Mouse (Mus musculus) CH12F3 (cell line): ENCODE measurements around the gene Plekhm3.

ENCODE experiments used
- in situ Hi-C: fragments of 300-500 bp; cut with MboI; formaldehyde crosslinking; loops from 2 replicates; pipeline ENCODE4 v1.14.3; 2020; ENCODE audit warnings: low sequenced_read_pairs

Gene Plekhm3

GRCm38 (mm10) chr1:64878795-64879240 lies 77.8 kb downstream of the Plekhm3 start:
- in situ Hi-C loops: no loop called here

DNA sequence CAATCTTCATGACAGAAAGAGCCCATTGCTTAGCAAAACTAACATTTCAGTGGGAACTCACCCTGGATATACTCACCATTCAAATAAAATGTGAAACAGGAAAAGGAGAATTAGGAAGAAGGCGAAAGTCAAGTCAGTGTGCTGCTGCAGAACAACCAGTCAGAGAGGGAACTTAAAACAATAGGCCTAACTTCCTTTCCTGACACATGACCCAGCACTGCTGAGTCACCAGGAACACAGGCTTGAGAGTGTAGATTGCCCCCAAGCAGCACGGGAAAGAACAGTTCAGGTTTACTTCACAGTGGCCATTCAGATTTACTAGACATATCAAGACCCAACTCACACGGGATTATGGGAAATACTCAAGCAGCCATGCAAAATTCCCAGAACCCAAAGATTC lies 80.3 kb downstream of the Plekhm3 start:
- in situ Hi-C loops: no loop called here

DNA sequence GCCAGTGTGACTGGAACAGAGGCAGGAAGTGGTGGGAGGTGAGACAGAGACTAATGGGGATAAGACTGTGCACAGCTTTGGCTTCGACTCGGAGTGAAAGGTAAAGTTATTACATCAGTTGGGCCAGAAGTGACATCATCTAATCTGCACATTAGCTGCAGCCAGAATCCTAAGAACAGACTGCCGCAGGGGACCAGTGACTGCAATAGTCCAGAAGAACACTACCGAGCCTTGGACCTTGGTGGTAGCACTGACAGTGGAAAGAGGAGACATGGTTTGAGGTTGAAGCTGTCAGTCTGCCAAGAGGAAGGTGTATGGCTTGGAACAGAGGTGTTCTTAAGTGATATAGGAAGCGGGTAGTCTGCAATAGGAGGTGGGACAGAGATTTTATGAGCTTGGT lies 80.9 kb downstream of the Plekhm3 start:
- in situ Hi-C loops: no loop called here

DNA sequence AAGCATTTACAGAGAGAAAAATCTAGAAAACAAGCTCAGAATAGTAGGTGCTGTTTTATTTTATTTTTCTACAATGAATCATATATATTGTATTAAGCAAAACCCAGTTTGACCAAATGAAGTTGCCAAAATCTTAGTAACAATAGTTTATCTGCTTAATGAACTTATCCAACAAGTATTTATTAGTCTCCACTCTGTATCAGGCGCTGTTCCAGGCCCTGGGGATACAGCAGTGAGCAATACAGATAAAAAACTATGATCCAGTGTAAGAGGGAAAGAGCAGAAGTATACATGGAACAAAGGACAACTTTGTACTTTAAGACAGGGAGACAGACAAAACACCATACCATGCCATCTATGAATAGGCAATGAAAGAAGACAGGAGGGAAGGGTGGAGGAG lies 81.5 kb downstream of the Plekhm3 start:
- in situ Hi-C loops: no loop called here

GRCm38 (mm10) chr1:64871956-64872355 lies 84.7 kb downstream of the Plekhm3 start:
- in situ Hi-C loops: no loop called here

DNA sequence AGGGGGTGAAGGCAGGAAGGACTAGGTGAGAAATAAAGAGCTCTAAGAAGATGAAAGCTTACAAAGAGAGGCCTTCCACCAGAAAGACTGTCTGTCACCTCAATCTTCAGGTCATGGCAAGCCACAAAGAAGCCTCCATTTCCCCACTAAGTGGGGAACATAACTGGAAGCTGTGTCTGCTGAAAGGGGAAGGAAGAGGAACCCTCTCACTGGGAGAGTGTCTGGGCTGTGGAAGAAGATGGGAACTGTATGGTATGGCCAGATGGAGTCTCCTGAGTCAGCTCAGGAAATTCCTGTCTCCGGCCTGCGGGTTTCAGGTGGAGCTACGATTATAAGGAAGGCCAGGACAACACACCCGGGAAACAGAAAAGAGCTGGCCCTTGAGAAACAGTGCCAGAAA lies 88.9 kb downstream of the Plekhm3 start:
- in situ Hi-C loops: no loop called here

- in situ Hi-C loops: no loop called here
These were observed 90.5 kb downstream of the Plekhm3 start for GRCm38 (mm10) chr1:64866140-64866539.

DNA sequence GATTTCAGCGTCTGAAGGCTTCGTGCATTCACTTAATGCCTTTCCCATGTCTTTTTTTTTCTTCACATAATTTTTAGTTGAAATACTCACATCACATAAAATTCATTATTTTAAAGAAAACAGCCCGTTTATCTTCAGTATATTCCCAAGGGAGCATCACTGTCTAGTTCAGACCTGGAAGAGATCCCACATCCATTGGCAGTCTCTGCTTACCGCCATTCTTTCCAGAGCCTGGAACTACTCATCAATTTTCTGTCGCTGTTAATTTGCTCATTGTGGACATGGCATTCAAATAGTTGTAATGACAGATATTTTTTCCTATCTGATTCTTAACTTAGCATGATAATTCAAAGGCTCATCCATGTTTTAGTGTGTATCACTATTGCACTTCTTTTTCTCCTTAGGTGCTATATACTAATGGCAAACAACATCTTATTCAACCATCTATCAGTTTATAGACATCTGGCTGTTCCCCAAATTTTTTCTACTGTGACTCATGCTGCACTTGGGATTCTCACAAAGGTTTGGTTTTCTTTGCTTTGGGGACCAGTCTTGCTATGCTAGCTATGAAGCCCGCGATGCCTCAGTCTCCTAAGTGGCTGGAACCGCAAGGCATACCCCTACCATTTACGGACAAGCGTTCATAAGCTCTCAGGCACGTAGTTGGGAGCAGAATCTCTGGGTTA lies 96.2 kb downstream of the Plekhm3 start:
- in situ Hi-C loops: no loop called here

DNA sequence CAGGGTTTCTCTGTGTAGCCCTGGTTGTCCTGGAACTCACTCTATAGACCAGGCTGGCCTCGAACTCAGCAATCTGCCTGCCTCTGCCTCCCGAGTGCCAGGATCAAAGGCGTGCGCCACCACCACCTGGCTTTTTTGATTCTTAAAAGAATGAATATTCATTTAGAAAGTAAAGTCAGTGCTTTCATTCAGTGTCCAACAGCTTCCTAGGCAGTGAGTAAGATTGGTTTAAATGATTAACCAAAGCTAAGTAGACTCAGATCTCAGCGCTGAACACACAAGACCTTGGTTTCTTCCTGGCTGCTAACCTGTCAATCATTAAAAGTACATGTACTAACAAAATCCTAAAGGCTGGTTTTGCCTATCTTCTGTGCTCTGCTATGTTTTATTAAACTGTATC lies 96.8 kb downstream of the Plekhm3 start:
- in situ Hi-C loops: no loop called here

DNA sequence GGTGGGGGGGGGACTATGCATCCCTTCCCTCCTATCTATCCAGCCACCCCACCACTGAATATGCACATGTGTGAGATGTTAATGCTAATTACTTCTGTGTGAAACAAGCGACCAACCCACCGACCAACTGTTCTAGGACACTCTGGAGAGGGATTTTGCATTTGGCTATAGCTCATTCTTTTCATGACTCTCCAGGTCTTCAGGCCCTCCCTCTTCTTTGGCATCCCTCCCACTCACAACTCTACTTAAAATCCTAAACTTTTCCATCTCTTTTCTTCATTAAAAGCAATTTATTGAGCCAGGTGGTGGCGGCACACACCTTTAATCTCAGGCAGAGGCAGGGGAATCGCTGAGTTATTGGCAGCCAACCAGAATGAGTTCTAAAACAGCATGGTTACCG lies 101.8 kb downstream of the Plekhm3 start:
- in situ Hi-C loops: no loop called here

DNA sequence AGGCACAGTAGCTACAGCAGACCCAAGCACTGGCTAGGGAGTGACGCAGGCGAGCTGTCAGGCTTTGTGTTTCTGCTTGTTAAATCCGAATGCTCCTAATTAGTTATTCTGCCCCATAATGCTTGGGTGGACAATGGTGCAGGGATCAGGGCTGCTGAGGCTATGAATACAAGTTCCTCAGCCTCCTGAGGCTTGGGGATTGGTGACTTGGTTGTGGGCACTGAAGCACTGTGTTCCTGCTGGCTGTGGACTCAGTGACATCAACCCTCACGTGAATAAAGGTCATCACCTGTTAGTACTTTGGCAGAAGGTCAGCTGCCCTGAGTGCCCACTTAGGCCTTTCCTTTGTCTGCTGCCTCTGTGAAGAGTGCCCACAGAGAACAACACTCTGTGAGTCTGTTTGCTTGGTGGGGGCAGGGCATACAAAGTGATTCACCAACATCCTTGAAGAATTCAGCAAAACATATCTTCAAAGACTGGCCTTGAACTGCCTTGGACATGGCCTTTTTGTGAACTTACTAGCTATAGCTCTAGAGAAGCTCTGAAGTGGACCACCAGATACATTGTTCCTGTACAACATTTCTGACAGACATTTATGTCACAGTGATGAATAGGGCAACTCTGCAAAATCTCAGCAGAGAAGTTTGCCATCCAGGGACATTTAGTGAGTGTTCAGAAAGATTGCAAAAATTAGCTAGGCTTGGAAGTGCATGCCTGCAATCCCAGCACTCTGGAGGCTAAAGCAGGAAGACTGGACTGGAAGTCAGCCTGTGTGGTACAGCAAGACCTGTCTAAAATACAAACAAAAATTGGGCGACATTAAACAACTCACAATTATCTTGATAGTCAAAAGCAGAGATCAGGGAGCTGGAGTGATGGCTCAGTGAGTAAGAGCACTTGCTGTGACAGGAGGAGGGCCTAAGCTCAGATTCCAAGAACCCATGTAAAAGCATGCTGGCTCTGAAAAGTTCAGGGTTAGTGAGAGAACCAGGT lies 102.6 kb downstream of the Plekhm3 start:
- in situ Hi-C loops: no loop called here

GRCm38 (mm10) chr1:64853244-64853643 lies 103.4 kb downstream of the Plekhm3 start:
- in situ Hi-C loops: no loop called here

DNA sequence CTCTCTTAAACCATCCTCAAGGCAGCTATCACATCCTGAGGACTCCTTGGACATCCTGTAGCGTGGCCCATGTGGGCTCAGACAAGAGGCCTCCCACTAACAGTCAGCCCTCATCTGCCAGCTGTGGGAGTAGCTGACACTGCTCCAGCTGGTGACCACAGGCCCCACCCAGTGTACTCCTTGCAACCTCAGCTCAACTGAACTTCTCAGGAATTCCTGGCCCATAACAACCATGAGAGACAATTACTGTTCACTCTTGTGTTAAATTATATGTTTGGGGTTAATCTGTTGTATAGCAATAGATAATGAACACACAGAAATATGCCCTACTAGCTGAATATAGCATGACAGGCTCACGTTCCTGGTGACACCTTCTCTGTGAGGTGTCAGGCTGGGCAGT lies 104.4 kb downstream of the Plekhm3 start:
- in situ Hi-C loops: no loop called here

DNA sequence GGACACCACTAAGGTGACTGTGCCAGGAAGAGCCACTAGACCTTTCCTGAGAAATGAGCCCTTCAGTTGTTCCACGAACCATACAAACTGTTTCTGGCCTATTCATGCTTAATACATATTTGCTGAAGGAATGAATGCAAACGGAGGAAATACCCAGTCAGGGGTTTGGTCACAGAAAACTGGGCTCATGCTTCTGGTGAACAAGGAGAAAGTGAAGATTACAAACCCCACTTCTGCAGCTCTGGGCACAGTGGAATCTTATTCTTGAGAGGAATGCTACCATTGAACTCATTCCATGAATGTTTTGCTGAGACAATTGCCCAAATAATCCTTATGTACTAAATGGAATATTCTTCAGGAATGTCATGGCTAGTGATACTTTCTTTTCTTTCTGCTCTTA lies 106.3 kb downstream of the Plekhm3 start:
- in situ Hi-C loops: no loop called here

GRCm38 (mm10) chr1:64848996-64849395 lies 107.6 kb downstream of the Plekhm3 start:
- in situ Hi-C loops: no loop called here

DNA sequence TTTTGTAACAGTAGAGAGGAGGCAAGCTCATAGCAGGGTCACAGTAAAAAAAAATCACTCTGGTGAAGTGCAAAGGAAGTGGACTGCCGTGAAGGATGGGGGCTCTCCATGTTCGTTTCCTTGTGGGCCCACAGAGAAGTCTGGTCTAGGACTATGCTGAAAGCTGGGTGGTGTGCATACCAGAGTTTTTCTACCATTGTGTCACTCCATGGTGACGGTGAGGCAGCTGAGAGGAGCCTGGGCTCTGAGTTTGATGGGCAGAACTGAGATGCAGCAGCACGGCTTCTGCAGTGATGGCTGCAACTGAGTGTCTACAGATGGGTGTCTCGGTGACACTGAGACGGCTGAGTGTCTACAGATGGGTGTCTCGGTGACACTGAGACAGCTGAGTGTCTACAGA lies 108.5 kb downstream of the Plekhm3 start:
- in situ Hi-C loops: no loop called here

GRCm38 (mm10) chr1:64847565-64847964 lies 109.1 kb downstream of the Plekhm3 start:
- in situ Hi-C loops: no loop called here

GRCm38 (mm10) chr1:64844978-64845377 lies 111.6 kb downstream of the Plekhm3 start:
- in situ Hi-C loops: no loop called here

DNA sequence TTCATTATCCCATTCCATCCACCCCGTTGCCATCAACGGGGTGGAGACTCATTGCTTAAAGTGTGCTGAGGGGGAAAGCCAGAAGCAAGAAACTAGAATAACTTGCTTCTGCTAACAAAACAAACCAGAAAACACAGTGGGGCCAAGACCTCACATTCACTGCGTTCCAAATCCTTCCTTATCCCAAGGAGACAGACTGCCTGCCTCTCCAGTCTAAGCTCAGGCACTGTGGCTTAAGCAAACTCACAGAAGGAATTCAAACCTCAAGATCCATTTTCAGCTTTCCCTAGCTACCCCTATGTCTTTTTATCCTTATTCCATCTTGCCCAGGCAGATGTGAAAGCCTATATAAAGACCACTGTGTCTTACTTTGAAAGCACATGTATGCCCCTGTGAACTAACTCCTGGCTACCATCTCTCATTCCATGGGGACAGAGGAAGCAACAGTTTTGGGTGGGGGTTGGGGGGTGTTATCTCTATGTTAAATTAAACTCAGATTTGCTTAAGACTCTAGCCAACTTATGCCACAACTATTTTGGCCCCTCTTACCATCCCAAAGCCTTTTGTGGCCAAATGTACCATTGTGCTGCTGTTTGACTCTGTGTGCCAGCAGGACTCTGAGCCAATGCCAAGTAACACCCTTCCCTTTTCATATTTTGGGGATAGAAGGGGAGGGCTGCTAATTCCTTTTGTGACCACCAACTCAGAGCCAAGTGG lies 112.6 kb downstream of the Plekhm3 start:
- in situ Hi-C loops: no loop called here

DNA sequence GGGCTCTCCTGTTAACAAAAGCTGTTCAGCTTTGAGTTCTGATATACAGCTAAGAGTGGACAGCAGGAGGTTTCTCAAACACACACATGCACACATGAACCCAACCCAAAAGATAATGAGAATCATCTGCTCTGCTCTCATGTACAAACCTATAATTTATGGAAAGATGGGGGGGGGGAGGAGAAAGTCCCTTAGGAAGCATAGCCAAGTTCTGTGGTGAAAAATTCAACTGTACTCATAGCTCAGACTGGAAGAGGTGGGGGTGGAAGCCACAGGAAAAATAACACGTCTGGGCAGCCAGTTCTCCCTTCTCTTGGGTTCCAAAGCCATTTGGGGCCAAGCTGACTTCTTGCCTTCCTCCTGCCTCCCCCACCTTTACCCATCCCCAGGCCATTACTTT lies 115.7 kb downstream of the Plekhm3 start:
- in situ Hi-C loops: no loop called here

GRCm38 (mm10) chr1:64836584-64836983 lies 120.0 kb downstream of the Plekhm3 start:
- in situ Hi-C loops: no loop called here
